Mouse (Mus musculus) hindbrain, embryonic 12.5 days (tissue): ENCODE data around the gene Gstm6. TPM values are rescaled to one million over a fixed set of nuclear protein-coding genes. Genes with fewer than 3 reads are reported as not detected.
"Not testable (repeated sequence)": the region's sequence is repeated elsewhere in the genome, so short reads cannot be mapped to it uniquely, and the experiment has no call there.

Experiments used
- ATAC-seq: fragments of 200-750 bp; cut with Nextera tagmentation; 2 replicates; pipeline ENCODE4 v1.8.0; 2017; ENCODE audit warnings: moderate TSS enrichment; ENCODE audit not compliant: low FRiP score
- H3K27ac ChIP-seq: fragments of 300-500 bp; sonication (generic); 2 replicates; pipeline ENCODE4 v1.5.1; 2016; ENCODE audit warnings: mild to moderate bottlenecking
- H3K27me3 ChIP-seq: fragments of 300-500 bp; sonication (generic); 2 replicates; pipeline ENCODE4 v1.6.1; 2016; ENCODE audit warnings: mild to moderate bottlenecking
- H3K36me3 ChIP-seq: fragments of 300-500 bp; sonication (generic); 2 replicates; pipeline ENCODE4 v1.6.1; 2016; ENCODE audit warnings: mild to moderate bottlenecking
- H3K4me1 ChIP-seq: fragments of 300-500 bp; sonication (generic); 2 replicates; pipeline ENCODE4 v1.6.1; 2016
- H3K4me2 ChIP-seq: fragments of 300-500 bp; sonication (generic); replicated peaks from 2 replicates; pipeline ENCODE4 v1.6.1; 2016; ENCODE audit warnings: mild to moderate bottlenecking
- H3K4me3 ChIP-seq: fragments of 300-500 bp; sonication (generic); 2 replicates; pipeline ENCODE4 v1.5.1; 2016; ENCODE audit warnings: mild to moderate bottlenecking
- H3K9ac ChIP-seq: fragments of 300-500 bp; sonication (generic); 2 replicates; pipeline ENCODE4 v1.6.1; 2016; ENCODE audit warnings: mild to moderate bottlenecking, moderate library complexity
- H3K9me3 ChIP-seq: fragments of 300-500 bp; sonication (generic); replicated peaks from 2 replicates; pipeline ENCODE4 v1.6.1; 2016; ENCODE audit warnings: mild to moderate bottlenecking
- WGBS: fragments of 180-500 bp; shearing (Covaris S2); methylation state at CpG from one replicate; pipeline ENCODE4 v1.1.7; 2016; 5-methylcytosine and 5-hydroxymethylcytosine counted together
- polyA plus RNA-seq: library from polyadenylated mRNA; unstranded; fragments of >200 nt; fragmentation: Nextera tagmentation; extraction: Ambion mirVana; gene quantifications from 2 replicates; pipeline ENCODE4 v1.2.1, GENCODE M21; 2016

Gene Gstm6
- polyA plus RNA-seq, result 6.2 and 7.9 TPM in 2 replicates

DNA sequence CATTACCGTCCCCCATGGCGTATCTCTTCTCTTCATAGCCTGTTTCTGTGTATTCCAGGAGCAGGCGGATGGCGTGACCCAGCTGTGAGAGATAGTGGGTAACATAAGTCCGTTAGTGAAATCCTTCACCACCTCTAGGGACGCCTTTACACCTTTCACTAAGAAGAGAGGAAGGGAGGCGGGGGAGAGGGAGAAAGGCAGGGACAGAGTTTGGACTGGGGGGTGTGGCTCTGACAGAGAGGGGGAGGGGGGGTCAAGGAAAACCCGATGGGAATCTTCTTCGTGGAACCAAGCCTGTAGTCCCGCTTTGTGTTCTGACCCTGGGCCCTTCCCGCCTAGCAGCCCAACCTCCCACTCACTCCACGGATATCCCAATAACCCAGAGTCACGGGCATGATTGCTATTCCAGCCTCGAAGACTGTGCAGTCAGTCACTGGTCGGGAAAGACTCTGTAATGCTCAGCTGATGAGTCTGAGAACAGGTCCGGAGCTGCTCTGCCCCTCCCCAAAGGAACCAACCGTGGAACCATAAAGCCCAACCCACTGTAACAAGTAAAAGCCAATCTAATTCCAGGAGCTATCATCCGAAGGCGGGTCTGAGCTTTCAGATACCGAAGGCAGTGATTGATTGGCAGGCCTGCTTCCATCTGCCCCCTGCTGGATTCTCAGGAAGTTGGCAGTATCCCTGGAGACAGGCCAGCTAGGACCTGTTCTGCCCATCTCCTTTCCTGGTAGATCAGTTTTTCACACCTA is at the start of gene Gstm6:
Gene Gstm6 (minus strand): TSS at position 511 of the 752 bp plus-strand sequence.
- Histone ChIP-seq H3K27ac (no peak within 1 kb of the TSS), H3K9ac (peak within 1 kb of the TSS; percentile 13; the same call in 1 of the 2 replicates), H3K4me1 (peaks cover 16% of the 10 kb centered on the region), H3K4me3 (peak within 1 kb of the TSS; percentile 25), H3K36me3 (no peaks in the 10 kb centered on the region), H3K4me2 (peak within 1 kb of the TSS; percentile 46), H3K9me3 (no peaks in the 10 kb centered on the region), H3K27me3 (peaks cover 3% of the 10 kb centered on the region; the same call in 1 of the 2 replicates)
- WGBS, result 18% methylated on average over 20 of the region's 20 CpGs
- peak; percentile 74 for ATAC-seq

DNA sequence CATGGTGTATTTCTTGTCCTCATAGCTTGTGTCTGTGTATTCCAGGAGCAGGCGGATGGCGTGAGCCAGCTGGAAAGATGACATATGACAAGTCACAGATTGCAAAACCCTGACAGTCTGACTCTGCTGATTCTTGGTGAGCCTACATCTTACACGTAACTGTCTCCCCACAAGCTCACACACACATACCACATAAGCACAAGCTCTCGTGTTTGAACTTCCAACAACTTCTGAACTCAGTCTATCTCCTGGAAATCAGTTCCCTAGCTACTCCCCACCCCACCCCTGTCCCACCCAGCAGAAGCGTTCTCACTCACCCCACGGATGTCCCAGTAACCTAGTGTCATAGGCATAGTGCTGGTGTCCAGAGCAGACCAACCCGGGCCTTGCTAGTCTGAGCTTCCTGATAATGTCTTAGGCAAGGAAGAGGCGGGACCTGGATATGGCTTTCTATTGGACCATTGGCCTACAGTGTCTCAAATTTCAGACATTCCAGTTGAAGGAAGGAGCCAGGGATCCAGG is 42.6 kb upstream of the Gstm6 start, which contains the start of gene Gstm2:
Gene Gstm2 (minus strand): TSS at position 413 of the 522 bp plus-strand sequence.
- WGBS, result 66% methylated on average over 8 of the region's 8 CpGs
- H3K27me3 ChIP-seq, result no peaks in the 10 kb centered on the region
- H3K9me3 ChIP-seq, result no peaks in the 10 kb centered on the region
- no peak within 1 kb of the TSS for H3K4me2 ChIP-seq
- no peaks in the 10 kb centered on the region for H3K4me1 ChIP-seq
- H3K9ac ChIP-seq, result no peak within 1 kb of the TSS
- no peak within 1 kb of the TSS for H3K27ac ChIP-seq
- H3K36me3 ChIP-seq, result no peaks in the 10 kb centered on the region
- ATAC-seq, result no peak
- H3K4me3 ChIP-seq, result no peak within 1 kb of the TSS

DNA sequence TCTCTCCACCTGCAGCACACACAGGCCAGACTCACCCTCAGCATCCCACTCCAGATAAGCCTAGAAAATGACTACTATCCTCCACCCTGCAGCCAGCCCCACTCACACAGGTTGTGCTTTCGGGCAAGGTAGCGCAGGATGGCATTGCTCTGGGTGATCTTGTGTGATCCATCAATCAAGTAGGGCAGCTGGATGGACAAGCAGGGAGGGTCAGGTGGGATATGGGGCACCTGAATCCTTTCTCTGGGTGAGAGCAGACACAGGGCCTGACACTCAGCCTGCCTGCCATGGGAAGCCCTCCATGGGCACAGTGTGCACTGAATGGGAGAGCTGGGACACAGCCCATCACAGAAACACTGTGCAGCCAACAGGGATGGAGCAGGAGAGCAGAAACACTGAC is 41.6 kb upstream of the Gstm6 start:
- not testable (repeated sequence) for H3K36me3 ChIP-seq, ATAC-seq, H3K4me2 ChIP-seq, H3K27me3 ChIP-seq, H3K9ac ChIP-seq, H3K4me3 ChIP-seq, H3K27ac ChIP-seq, H3K4me1 ChIP-seq, H3K9me3 ChIP-seq
- WGBS, result 100% methylated on average over 2 of the region's 2 CpGs

DNA sequence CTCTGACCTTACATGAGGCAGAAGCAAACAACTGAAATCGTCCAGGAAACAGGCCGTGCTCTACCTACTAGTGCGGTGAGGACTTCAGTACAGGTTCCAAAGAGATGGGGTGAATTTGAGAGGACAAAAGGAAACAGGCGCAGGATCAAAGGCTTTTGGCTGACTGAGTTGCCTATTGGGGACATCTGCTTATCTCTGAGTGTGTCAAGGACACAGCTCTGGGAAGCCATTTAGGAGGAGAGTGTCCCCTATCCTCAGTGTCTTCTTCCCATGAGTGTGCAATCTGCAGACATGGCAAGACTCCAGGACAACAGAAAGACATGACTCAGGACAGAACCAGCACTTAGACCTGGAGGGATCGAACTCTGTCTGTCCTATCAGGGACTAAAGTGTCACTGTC is 40.9 kb upstream of the Gstm6 start:
- WGBS, result 87% methylated on average over 5 of the region's 5 CpGs
- ATAC-seq, result no peak
- no peaks in the 10 kb centered on the region for H3K36me3 ChIP-seq

GRCm38 (mm10) chr3:107983771-107984170 is 40.2 kb upstream of the Gstm6 start:
- Histone ChIP-seq H3K4me1 (no peaks in the 10 kb centered on the region), H3K27me3 (no peaks in the 10 kb centered on the region), H3K27ac (no peak overlapping the region), H3K9me3 (no peaks in the 10 kb centered on the region), H3K9ac (no peak overlapping the region), H3K36me3 (no peaks in the 10 kb centered on the region), H3K4me2 (no peak overlapping the region), H3K4me3 (no peak overlapping the region)
- WGBS, result 66% methylated on average over 3 of the region's 3 CpGs
- ATAC-seq, result no peak

More for the DNA sequence above, 40.9 kb upstream of the Gstm6 start:
- Histone ChIP-seq H3K27ac (no peak overlapping the region), H3K4me3 (no peak overlapping the region), H3K27me3 (no peaks in the 10 kb centered on the region), H3K9me3 (no peaks in the 10 kb centered on the region), H3K4me2 (no peak overlapping the region), H3K4me1 (no peaks in the 10 kb centered on the region), H3K9ac (no peak overlapping the region)

GRCm38 (mm10) chr3:107982726-107983125 is 39.2 kb upstream of the Gstm6 start:
- no peak overlapping the region for H3K4me3 ChIP-seq
- H3K36me3 ChIP-seq, result no peaks in the 10 kb centered on the region
- no peak overlapping the region for H3K9ac ChIP-seq
- ATAC-seq, result no peak
- H3K27ac ChIP-seq, result no peak overlapping the region
- no peaks in the 10 kb centered on the region for H3K27me3 ChIP-seq
- H3K4me1 ChIP-seq, result no peaks in the 10 kb centered on the region
- H3K9me3 ChIP-seq, result no peaks in the 10 kb centered on the region
- H3K4me2 ChIP-seq, result no peak overlapping the region
- WGBS, result 86% methylated on average over 6 of the region's 6 CpGs

DNA sequence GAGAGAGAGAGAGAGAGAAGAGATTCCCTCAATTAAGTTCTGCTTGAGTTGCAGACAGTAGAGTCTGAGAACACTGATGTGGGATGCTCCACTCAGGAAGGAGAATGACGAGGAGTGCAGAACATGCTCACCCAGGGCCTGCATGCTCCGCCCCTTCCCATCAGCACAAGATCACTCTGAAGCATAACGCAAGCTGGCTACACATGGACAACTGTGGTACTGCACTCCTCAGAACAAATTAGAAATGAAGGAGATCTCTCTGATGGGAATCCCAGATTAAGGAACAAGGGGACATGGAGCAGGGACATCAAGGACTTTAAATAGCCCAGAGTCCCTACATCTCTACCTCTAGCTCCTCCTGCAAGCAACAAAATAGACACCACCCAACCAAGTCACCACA is 37.7 kb upstream of the Gstm6 start:
- ATAC-seq, result no peak
- Histone ChIP-seq H3K4me3 (no peak overlapping the region), H3K36me3 (no peaks in the 10 kb centered on the region), H3K27me3 (no peaks in the 10 kb centered on the region), H3K4me2 (no peak overlapping the region), H3K9ac (no peak overlapping the region), H3K9me3 (no peaks in the 10 kb centered on the region), H3K27ac (no peak overlapping the region), H3K4me1 (no peaks in the 10 kb centered on the region)
- WGBS, result 74% methylated on average over 3 of the region's 3 CpGs

DNA sequence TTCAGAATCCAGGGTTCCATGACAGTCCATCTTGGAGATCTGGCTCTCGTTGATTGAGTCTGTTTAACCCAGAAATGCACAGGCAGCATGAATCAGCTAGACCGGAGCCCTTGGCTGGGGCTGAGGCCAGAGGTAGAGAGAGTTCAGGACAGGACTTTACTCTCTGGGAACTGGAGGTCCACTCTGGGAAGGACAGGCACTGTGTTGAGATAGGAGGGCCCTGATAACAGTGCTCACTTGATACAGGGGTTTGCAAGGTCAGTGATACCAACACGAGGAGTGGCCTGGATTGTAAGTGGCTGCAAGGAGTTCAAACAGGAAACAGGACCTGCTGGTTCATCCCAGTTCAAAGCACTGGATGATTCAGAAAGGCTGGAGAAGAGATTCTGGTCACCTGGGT is 34.1 kb upstream of the Gstm6 start:
- Histone ChIP-seq H3K36me3 (no peaks in the 10 kb centered on the region), H3K4me3 (no peak overlapping the region), H3K9me3 (no peaks in the 10 kb centered on the region), H3K4me1 (no peaks in the 10 kb centered on the region), H3K27me3 (no peaks in the 10 kb centered on the region), H3K4me2 (no peak overlapping the region), H3K27ac (no peak overlapping the region), H3K9ac (no peak overlapping the region)
- no peak for ATAC-seq
- 86% methylated on average over 3 of the region's 3 CpGs for WGBS

DNA sequence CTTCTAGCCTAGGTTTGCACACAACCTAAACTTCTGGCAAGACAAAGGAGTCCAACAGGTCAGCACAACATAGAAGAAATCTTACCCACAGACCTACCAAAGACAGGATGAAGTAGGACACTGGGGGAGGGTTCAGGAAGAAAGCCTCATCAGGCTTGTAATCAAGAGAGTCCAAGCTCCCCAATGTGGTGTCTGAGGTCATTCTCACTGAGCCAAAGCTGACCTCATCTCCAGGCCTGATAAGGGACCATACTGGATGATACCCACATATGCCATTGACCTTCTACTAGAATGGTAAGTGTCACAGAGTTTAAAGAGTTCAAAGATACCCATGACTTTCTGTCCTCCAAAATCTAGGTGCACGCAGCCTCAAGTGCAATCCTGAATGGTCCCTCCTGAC is 30.7 kb upstream of the Gstm6 start:
- Histone ChIP-seq H3K36me3 (no peaks in the 10 kb centered on the region), H3K27me3 (no peaks in the 10 kb centered on the region), H3K4me3 (no peak overlapping the region), H3K27ac (no peak overlapping the region), H3K4me1 (no peaks in the 10 kb centered on the region), H3K9ac (no peak overlapping the region), H3K9me3 (no peaks in the 10 kb centered on the region), H3K4me2 (no peak overlapping the region)
- WGBS, result 96% methylated on average over 1 of the region's 1 CpGs
- ATAC-seq, result no peak

GRCm38 (mm10) chr3:107972070-107972469 is 28.5 kb upstream of the Gstm6 start:
- Histone ChIP-seq H3K9me3 (no peaks in the 10 kb centered on the region), H3K36me3 (no peaks in the 10 kb centered on the region), H3K27ac (no peak overlapping the region), H3K4me1 (no peaks in the 10 kb centered on the region), H3K9ac (no peak overlapping the region), H3K27me3 (no peaks in the 10 kb centered on the region), H3K4me2 (no peak overlapping the region), H3K4me3 (no peak overlapping the region)
- 92% methylated on average over 3 of the region's 3 CpGs for WGBS
- no peak for ATAC-seq

DNA sequence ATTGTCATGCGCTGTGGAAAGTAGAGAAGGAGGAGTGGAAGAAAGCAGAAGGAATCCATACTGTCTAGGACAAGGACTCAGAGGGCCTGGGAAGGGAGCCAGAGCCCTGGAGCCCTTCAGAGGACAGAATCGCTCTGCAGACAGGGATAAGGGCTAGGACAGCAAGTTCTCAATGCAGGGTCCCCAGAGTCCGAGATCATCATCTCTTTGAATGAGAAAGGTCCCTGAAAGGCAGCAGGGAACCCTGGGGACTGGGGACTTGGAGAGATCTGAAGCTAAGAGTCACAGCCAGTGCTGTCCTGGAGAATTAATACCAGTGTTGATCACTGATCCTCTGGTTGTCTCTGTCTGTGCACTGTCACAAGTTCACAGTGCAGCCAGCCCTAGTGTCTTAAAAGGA is 27.6 kb upstream of the Gstm6 start:
- H3K36me3 ChIP-seq, H3K9me3 ChIP-seq, H3K4me3 ChIP-seq, H3K4me2 ChIP-seq, H3K4me1 ChIP-seq, H3K27ac ChIP-seq, H3K9ac ChIP-seq, H3K27me3 ChIP-seq, ATAC-seq: not testable (repeated sequence)
- 51% methylated on average over 3 of the region's 3 CpGs for WGBS

DNA sequence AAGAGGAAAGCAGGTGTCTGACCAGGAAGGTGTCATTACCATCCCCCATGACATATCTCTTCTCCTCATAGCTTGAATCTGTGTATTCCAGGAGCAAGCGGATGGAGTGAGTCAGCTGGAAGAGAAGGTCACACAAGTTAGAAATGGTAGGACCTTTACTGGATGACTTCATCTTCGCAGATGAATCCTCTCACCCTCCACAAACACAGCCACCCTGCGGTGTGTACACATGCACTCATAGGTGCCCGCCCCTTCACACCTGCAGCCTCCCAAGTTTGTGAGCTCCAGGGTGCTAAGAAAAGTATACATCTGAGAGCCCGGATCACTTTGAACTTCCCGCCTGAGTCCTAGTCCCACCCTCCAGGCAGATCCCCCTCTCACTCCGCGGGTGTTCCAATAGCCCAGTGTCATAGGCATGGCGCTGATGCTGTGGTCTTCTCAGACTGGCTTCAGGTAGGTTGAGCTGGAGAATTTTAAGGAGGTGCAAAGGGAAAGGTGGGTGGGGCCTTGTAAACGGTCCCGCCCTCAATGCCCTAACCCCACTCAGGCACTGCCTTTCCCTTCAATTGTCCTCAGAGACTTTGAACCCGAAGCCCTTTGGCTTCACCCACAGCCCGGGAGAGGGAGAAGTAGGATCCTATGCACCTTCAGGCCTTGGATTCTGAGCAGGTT is 25.3 kb upstream of the Gstm6 start, which contains the start of gene Gstm3:
Gene Gstm3 (minus strand): TSS at position 560 of the 672 bp plus-strand sequence.
- no peak within 1 kb of the TSS for H3K4me2 ChIP-seq
- H3K36me3 ChIP-seq, result no peaks in the 10 kb centered on the region
- H3K9me3 ChIP-seq, result no peaks in the 10 kb centered on the region
- H3K9ac ChIP-seq, result no peak within 1 kb of the TSS
- no peak within 1 kb of the TSS for H3K27ac ChIP-seq
- ATAC-seq, result no peak
- H3K4me1 ChIP-seq, result no peaks in the 10 kb centered on the region
- H3K4me3 ChIP-seq, result no peak within 1 kb of the TSS
- no peaks in the 10 kb centered on the region for H3K27me3 ChIP-seq
- WGBS, result 61% methylated on average over 13 of the region's 13 CpGs
